Mouse (Mus musculus) heart, embryonic 16.5 days (tissue): Measurements from ENCODE around the gene Ears2. TPM values are rescaled to one million over a fixed set of nuclear protein-coding genes. Genes with fewer than 3 reads are reported as not detected.
A peak's percentile ranks its signal among the peaks of the same experiment; 100 is the strongest.

Experiments
- ATAC-seq: fragments of 200-750 bp; cut with Nextera tagmentation; replicated peaks from 2 replicates; pipeline ENCODE4 v1.8.0; 2017; ENCODE audit warnings: moderate number of reproducible peaks; ENCODE audit not compliant: insufficient read depth, low FRiP score; ENCODE audit errors: extremely low read depth
- H3K27ac ChIP-seq: fragments of 300-500 bp; sonication (generic); 2 replicates; pipeline ENCODE4 v1.5.1; 2014; ENCODE audit warnings: mild to moderate bottlenecking, low read length, control low read depth, moderate library complexity
- H3K27me3 ChIP-seq: fragments of 300-500 bp; sonication (generic); 2 replicates; pipeline ENCODE4 v1.6.1; 2014; ENCODE audit warnings: low read length, mixed read lengths; ENCODE audit not compliant: control insufficient read depth, insufficient read depth
- H3K36me3 ChIP-seq: fragments of 300-500 bp; sonication (generic); 2 replicates; pipeline ENCODE4 v1.6.1; 2014; ENCODE audit not compliant: control insufficient read depth, insufficient read depth
- H3K4me1 ChIP-seq: fragments of 300-500 bp; sonication (generic); 2 replicates; pipeline ENCODE4 v1.6.1; 2014; ENCODE audit warnings: low read length, mixed read lengths; ENCODE audit not compliant: control insufficient read depth, insufficient read depth
- H3K4me2 ChIP-seq: fragments of 300-500 bp; sonication (generic); 2 replicates; pipeline ENCODE4 v1.6.1; 2014; ENCODE audit warnings: low read depth, mild to moderate bottlenecking, control low read depth, low read length
- H3K4me3 ChIP-seq: fragments of 300-500 bp; sonication (generic); 2 replicates; pipeline ENCODE4 v1.5.1; 2014; ENCODE audit warnings: mild to moderate bottlenecking, control low read depth, low read length
- H3K9ac ChIP-seq: fragments of 300-500 bp; sonication (generic); 2 replicates; pipeline ENCODE4 v1.6.1; 2014; ENCODE audit warnings: low read length, control low read depth
- H3K9me3 ChIP-seq: fragments of 300-500 bp; sonication (generic); replicated peaks from 2 replicates; pipeline ENCODE4 v1.6.1; 2016; ENCODE audit warnings: low read length; ENCODE audit not compliant: control insufficient read depth
- WGBS: fragments of 180-500 bp; shearing (Covaris S2); extraction: QIAGEN DNeasy Blood & Tissue Kit; methylation state at CpG from one replicate; pipeline ENCODE4 v1.1.7; 2014; 5-methylcytosine and 5-hydroxymethylcytosine counted together
- polyA plus RNA-seq: library from polyadenylated mRNA; unstranded; fragments of >200 nt; fragmentation: Nextera tagmentation; extraction: Ambion mirVana; gene quantifications from 2 replicates; pipeline ENCODE4 v1.2.1, GENCODE M21; 2015

Gene Ears2
- polyA plus RNA-seq, 1 experiment from 2014 or later, result 40.4 TPM

- ATAC-seq, result no peak
- peaks cover 30% of the 10 kb centered on the region for H3K4me1 ChIP-seq
- no peak overlapping the region for H3K4me3 ChIP-seq
- H3K4me2 ChIP-seq, result no peak overlapping the region
- peaks cover 12% of the 10 kb centered on the region for H3K36me3 ChIP-seq
- no peaks in the 10 kb centered on the region for H3K27me3 ChIP-seq
- H3K9me3 ChIP-seq, result no peaks in the 10 kb centered on the region
- no peak overlapping the region for H3K9ac ChIP-seq
- peak overlapping the region; percentile 97 for H3K27ac ChIP-seq
- WGBS, result 82% methylated on average over 9 of the region's 9 CpGs
Measured at GRCm38 (mm10) chr7:122048191-122048590, 18.9 kb downstream of the Ears2 start.

GRCm38 (mm10) chr7:122046813-122047212 is 20.2 kb downstream of the Ears2 start:
- WGBS, result 21% methylated on average over 2 of the region's 2 CpGs
- Histone ChIP-seq H3K4me1 (peaks cover 38% of the 10 kb centered on the region), H3K9me3 (no peaks in the 10 kb centered on the region), H3K4me3 (peak overlapping the region; percentile 46), H3K9ac (peak overlapping the region; percentile 71), H3K36me3 (peaks cover 12% of the 10 kb centered on the region), H3K27me3 (no peaks in the 10 kb centered on the region), H3K4me2 (peak overlapping the region; percentile 59), H3K27ac (peak overlapping the region; percentile 97)
- ATAC-seq, result peak; percentile 42; the same call in 1 of the 2 replicates

DNA sequence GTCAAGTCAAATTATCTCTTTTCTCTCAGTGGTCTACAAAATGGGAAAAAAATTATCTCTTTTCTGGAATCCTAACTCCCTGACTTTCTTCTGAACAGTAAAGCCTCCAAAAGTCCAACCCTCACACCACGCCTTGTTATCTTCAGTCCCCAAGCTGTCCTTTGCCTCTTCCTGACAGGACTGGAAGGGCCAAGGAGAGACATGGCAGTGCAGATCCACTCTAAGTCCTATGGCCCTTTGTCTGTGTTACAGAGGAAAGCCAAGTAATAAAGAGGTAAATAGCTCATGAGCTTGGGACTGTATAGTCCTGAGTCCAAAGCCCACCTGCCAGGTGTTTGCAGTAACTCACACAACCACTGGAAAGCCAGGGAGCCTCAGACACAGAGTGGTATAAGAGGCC is 21.4 kb downstream of the Ears2 start:
- Histone ChIP-seq H3K27ac (peak overlapping the region; percentile 97), H3K36me3 (peaks cover 16% of the 10 kb centered on the region), H3K4me3 (peak overlapping the region; percentile 46), H3K9me3 (no peaks in the 10 kb centered on the region), H3K4me1 (peaks cover 38% of the 10 kb centered on the region), H3K4me2 (peak overlapping the region; percentile 59), H3K27me3 (no peaks in the 10 kb centered on the region), H3K9ac (peak overlapping the region; percentile 71)
- 0 out of 2 replicates have a peak, but pooled peaks have one; percentile 12 for ATAC-seq
- WGBS, result 31% methylated on average over 1 of the region's 1 CpGs

DNA sequence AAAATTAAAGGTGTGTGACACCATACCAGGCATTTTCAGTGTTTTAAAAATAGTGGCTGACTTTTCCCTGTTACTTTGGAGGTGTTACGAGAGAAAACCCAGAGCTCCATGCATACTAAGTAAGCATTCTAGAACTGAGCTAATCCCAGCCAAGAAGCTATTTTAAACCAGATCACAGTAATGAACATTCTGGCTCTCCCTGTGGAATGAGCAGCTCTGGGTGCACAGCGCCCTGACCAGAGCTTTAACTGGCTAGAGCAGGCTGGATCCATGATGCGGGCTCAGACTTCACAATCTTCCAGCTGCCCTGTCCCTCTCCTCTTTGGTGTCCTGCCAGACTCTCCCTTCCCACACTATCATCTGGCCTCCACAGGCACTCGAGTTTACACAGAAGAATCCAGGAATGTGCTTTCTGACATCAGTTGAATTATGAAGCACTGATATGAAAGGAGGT is 21.9 kb downstream of the Ears2 start:
- ATAC-seq, result peak; percentile 86
- H3K27me3 ChIP-seq, result no peaks in the 10 kb centered on the region
- WGBS, result 28% methylated on average over 4 of the region's 4 CpGs
- peaks cover 16% of the 10 kb centered on the region for H3K36me3 ChIP-seq
- peak overlapping the region; percentile 71 for H3K9ac ChIP-seq
- H3K27ac ChIP-seq, result peak overlapping the region; percentile 97
- peak overlapping the region; percentile 59 for H3K4me2 ChIP-seq
- H3K4me3 ChIP-seq, result peak overlapping the region; percentile 46; the same call in 1 of the 2 replicates
- no peaks in the 10 kb centered on the region for H3K9me3 ChIP-seq
- peaks cover 38% of the 10 kb centered on the region for H3K4me1 ChIP-seq

GRCm38 (mm10) chr7:122044106-122044505 is 23.0 kb downstream of the Ears2 start:
- Histone ChIP-seq H3K36me3 (peaks cover 22% of the 10 kb centered on the region), H3K4me1 (peaks cover 37% of the 10 kb centered on the region), H3K27ac (peak overlapping the region; percentile 97), H3K9me3 (no peaks in the 10 kb centered on the region), H3K27me3 (no peaks in the 10 kb centered on the region), H3K4me2 (peak overlapping the region; percentile 44), H3K4me3 (peak overlapping the region; percentile 1), H3K9ac (peak overlapping the region; percentile 24)
- no peak for ATAC-seq
- 67% methylated on average over 8 of the region's 8 CpGs for WGBS

GRCm38 (mm10) chr7:122034348-122034747 is 32.7 kb downstream of the Ears2 start:
- H3K9me3 ChIP-seq, result no peaks in the 10 kb centered on the region
- no peak; the same call in 1 of the 2 replicates for ATAC-seq
- WGBS, result 18% methylated on average over 2 of the region's 2 CpGs
- no peaks in the 10 kb centered on the region for H3K27me3 ChIP-seq
- no peak overlapping the region for H3K27ac ChIP-seq
- H3K4me2 ChIP-seq, result no peak overlapping the region
- H3K9ac ChIP-seq, result no peak overlapping the region
- no peak overlapping the region for H3K4me3 ChIP-seq
- peaks cover 22% of the 10 kb centered on the region for H3K36me3 ChIP-seq
- H3K4me1 ChIP-seq, result no peaks in the 10 kb centered on the region

DNA sequence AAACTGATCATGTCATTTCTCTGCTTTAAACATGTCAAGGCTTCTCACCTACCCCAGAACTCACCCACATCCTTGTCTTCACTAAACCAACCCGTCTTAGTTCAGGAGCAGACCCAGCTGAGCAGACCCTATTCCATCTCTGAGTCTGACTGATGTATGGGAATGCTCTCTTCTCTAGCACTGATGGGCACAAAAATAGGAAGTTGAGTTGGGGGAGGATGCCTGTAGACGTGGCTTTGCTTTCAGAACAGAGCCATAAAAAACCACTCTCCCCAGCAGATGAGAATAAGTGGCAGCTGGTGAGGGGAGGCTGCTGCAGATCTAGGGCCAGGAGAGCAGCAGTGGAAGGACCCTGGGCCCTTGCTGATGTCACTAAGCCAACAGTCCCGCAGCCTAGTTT is 33.7 kb downstream of the Ears2 start:
- Histone ChIP-seq H3K4me2 (no peak overlapping the region), H3K9ac (no peak overlapping the region), H3K4me3 (no peak overlapping the region), H3K9me3 (no peaks in the 10 kb centered on the region), H3K27me3 (no peaks in the 10 kb centered on the region), H3K4me1 (no peaks in the 10 kb centered on the region), H3K36me3 (peaks cover 12% of the 10 kb centered on the region), H3K27ac (no peak overlapping the region)
- ATAC-seq, result no peak
- WGBS, result 59% methylated on average over 3 of the region's 3 CpGs

- H3K4me1 ChIP-seq, result peaks cover 19% of the 10 kb centered on the region
- no peaks in the 10 kb centered on the region for H3K9me3 ChIP-seq
- H3K27ac ChIP-seq, result no peak overlapping the region
- H3K9ac ChIP-seq, result no peak overlapping the region
- ATAC-seq, result no peak
- WGBS, result 96% methylated on average over 2 of the region's 2 CpGs
- no peaks in the 10 kb centered on the region; the same call in 1 of the 2 replicates for H3K36me3 ChIP-seq
- H3K4me2 ChIP-seq, result no peak overlapping the region
- no peak overlapping the region for H3K4me3 ChIP-seq
- no peaks in the 10 kb centered on the region for H3K27me3 ChIP-seq
Measured at GRCm38 (mm10) chr7:122022131-122022530, 44.9 kb downstream of the Ears2 start.

DNA sequence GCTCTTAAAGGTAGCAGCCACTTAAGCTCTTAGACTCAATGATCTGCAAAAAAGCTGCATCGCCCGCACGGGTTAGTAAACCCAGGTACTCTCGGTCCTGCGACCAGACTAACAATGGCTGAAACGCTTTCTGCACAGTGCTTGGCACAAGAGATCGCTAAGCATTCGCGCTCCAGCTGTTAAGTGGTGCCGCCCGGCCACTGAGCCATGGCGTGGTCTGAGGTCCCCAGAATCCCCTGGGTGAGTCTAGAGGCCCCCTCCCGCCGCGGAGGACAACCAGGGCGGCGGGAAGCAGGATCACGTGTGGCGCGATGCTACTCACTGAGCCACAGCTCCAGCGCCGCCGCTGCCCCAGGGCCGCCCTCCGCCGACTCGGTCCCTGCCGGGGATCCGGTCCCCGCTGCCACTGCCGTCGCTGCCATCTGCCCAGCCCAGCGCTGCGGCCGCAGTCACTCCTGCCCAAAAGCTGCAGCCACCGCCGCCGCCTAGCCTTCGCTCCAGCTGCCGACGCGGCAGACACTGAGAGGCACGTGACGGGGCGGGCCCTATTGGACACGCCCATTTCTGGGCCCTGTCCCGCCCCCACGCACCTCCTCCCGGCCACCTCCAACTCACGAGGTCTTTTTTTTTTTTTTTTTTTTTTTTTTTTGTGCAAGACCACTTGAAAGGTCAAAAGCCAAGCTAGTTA is 46.3 kb downstream of the Ears2 start, which contains the start of gene Gga2:
Gene Gga2 (minus strand): TSS at position 556 of the 688 bp plus-strand sequence.
- Histone ChIP-seq H3K4me3 (peak within 1 kb of the TSS; percentile 68), H3K9me3 (no peaks in the 10 kb centered on the region), H3K36me3 (no peaks in the 10 kb centered on the region; the same call in 1 of the 2 replicates), H3K9ac (peak within 1 kb of the TSS; percentile 82), H3K27ac (peak within 1 kb of the TSS; percentile 85), H3K27me3 (no peaks in the 10 kb centered on the region), H3K4me1 (peaks cover 24% of the 10 kb centered on the region), H3K4me2 (peak within 1 kb of the TSS; percentile 74)
- WGBS, result under 1% methylated on average over 50 of the region's 50 CpGs
- peak; percentile 84 for ATAC-seq
